Mouse (Mus musculus) CD4-positive naive resting alpha-beta T cell, adult 76 days (primary cell): ENCODE results near the gene Gm28897. TPM values are rescaled to one million over a fixed set of nuclear protein-coding genes. Genes with fewer than 3 reads are reported as not detected.

Source experiments
- total RNA-seq: library from RNA; stranded (reverse); gene quantifications from one replicate; pipeline ENCODE4 v1.2.4, GENCODE M21; 2023

Gene Gm28897
- not detected for total RNA-seq

GRCm38 (mm10) chrY:80926695-80927094 lies at the start of gene Gm28897:
Gene Gm28897, plus strand, starts transcription at chrY:80926995.

